Mouse (Mus musculus): ENCODE data around the gene Bex4. TPM values are rescaled to one million over a fixed set of nuclear protein-coding genes. Genes with fewer than 3 reads are reported as not detected.
A peak's percentile ranks its signal among the peaks of the same experiment; 100 is the strongest.

Bex4 gene
- polyA plus RNA-seq, 1 experiment, result 73.7 TPM

- no peak for TF ChIP-seq POLR2A (IDR thresholded peaks at IDR 0.05; ENCODE audit: borderline replicate concordance, extremely low read depth, insufficient read depth, insufficient read length, poor library complexity, severe bottlenecking)
- no peak for TF ChIP-seq CTCF (IDR thresholded peaks at IDR 0.05; ENCODE audit: borderline replicate concordance, extremely low read depth, insufficient read depth, insufficient read length)
- DNase-seq (ENCODE audit: low read depth), result no peak
These were observed 2.6 kb downstream of the Bex4 start for GRCm38 (mm10) chrX:136141385-136141784.

DNA sequence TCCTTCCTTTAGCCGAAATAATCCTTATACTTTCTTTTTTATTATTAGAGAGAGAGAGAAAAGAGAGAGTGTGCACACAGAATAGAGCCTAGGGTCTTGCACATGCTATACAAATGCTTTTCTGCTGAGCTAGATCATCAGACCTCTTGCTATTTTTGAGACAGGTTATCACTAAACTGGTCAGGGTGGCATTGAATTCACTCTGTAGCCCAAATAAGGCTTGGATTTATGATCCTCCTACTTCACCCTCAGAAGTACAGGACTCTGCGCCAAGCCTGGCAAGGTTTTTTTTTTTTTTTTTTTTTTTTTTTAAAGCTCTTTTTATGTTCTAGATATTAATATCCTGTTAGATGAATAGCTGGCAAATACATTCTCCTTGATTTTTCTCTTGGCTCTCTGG, 4.9 kb downstream of the Bex4 start:
- TF ChIP-seq CTCF (IDR thresholded peaks at IDR 0.05; ENCODE audit: borderline replicate concordance, extremely low read depth, insufficient read depth, insufficient read length) (no peak), POLR2A (IDR thresholded peaks at IDR 0.05; ENCODE audit: borderline replicate concordance, extremely low read depth, insufficient read depth, insufficient read length, poor library complexity, severe bottlenecking) (no peak)
- DNase-seq (ENCODE audit: low read depth), result no peak

DNA sequence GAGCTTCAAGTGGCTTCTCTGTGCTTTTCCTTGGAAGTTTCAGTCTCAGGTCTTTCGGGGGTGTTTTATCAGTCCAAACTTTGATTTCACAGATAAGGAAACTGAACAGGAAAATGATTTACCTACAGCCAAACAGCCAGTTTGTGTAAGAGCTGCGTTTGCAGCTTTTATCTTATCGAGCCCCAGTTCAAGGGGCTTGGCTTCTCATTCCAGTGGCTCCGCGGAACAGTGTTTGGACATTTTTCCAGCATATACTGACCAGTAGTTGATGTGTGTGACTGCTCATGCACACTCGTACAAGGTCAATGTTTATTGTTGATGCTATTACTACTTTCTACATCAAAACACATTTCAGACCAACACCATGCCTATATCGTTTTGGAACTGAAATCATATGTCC, 5.4 kb downstream of the Bex4 start:
- DNase-seq (ENCODE audit: low read depth), result no peak
- TF ChIP-seq POLR2A (IDR thresholded peaks at IDR 0.05; ENCODE audit: borderline replicate concordance, extremely low read depth, insufficient read depth, insufficient read length, poor library complexity, severe bottlenecking) (no peak), CTCF (IDR thresholded peaks at IDR 0.05; ENCODE audit: borderline replicate concordance, extremely low read depth, insufficient read depth, insufficient read length) (no peak)

DNA sequence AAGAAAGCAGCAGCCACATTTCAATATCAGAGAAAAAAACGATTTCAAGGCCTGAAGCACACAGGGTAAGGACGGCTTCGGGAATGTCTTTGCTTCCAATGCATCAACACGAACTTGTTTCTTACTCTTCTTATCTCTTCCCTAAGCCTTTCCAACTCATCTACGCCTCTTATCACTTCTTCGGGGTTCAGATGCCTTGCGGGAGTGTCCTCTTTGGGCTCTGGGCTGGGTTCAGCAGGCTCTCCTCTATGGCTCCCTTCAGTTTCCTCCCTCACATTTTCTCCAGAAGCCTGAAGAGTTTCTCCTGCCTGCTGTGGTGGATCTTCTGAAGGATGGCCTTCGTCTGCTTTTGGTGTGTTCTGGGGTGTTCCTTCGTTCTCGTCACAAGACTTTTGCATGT, 31.8 kb downstream of the Bex4 start:
- no peak for DNase-seq (ENCODE audit: low read depth)
- no peak for TF ChIP-seq CTCF (IDR thresholded peaks at IDR 0.05; ENCODE audit: borderline replicate concordance, extremely low read depth, insufficient read depth, insufficient read length)
- no peak for TF ChIP-seq POLR2A (IDR thresholded peaks at IDR 0.05; ENCODE audit: borderline replicate concordance, extremely low read depth, insufficient read depth, insufficient read length, poor library complexity, severe bottlenecking)

DNA sequence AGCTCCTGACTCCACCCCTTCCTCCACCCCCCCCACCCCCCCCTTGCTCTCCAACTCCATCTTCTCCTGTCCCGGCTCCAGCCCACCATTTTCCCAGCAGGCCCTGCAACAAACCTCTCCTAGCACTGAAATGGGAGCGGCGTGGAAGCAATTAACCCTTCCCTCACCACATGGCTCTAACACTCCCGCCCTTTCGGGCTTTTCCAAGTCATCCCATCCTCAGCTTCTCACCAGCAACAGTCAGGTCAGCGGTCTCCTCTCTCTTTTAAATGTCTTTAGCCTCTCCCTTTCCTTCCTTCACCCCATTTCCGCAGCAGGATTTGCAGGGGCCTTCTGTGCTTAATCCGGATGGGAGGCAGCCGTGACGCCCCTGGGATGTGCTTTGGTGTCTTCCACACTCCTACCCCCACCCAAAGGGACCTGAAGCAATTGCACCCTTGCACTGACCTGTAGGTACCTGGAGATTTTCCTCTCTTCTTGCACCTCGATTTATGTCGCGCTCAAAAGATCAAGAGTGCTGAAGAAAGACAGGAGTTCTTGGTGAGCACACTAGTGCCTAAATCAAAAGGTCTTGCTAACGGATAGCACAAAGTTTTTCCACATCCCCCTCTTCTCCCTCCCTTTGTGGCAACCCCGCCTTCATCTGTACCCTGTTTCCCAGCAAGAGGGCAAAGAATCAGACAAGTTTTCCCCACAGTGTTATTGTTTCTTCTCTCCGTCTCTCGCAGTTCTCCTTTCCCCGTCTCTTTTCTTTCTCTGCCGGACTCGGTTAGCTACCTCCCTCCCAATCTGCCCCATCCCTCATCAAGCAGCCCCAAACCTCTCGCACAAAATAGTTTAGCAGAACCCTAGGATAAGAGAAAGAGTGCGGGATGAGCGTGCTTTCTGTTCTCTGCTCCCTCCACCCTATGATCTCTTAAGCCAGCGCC, 32.7 kb downstream of the Bex4 start:
- DNase-seq (ENCODE audit: low read depth), result peak; percentile 90
- no peak for TF ChIP-seq CTCF (IDR thresholded peaks at IDR 0.05; ENCODE audit: borderline replicate concordance, extremely low read depth, insufficient read depth, insufficient read length)

DNA sequence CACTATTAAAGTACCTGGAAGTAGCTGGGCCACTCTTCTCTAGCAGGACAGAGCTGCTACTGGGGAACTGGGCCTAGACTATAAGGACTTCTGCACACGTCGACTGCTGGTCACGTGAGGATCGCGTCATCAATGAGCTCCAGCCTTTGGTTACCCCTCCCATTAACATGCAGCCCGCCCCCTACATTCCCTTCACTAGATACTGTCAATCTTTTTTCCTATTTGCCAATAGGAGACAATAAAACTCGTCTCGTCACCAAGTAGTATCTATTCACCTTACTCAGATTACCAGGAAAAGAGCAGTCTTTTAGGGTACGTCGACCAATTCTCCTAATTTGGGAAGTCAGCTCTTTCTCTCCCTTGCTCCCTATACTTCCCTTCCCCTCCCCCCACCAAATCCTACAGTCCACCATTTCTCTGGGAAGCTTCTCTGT, 33.3 kb downstream of the Bex4 start, which contains the start of gene Tceal8:
TSS of gene Tceal8 (minus strand) at position 225 of the 434 bp plus-strand sequence.
- peak; percentile 42; the same call in 1 of the 2 replicates for TF ChIP-seq POLR2A (IDR thresholded peaks at IDR 0.05; ENCODE audit: borderline replicate concordance, extremely low read depth, insufficient read depth, insufficient read length, poor library complexity, severe bottlenecking)
- no peak for TF ChIP-seq CTCF (IDR thresholded peaks at IDR 0.05; ENCODE audit: borderline replicate concordance, extremely low read depth, insufficient read depth, insufficient read length)
- peak; percentile 98 for DNase-seq (ENCODE audit: low read depth)

DNA sequence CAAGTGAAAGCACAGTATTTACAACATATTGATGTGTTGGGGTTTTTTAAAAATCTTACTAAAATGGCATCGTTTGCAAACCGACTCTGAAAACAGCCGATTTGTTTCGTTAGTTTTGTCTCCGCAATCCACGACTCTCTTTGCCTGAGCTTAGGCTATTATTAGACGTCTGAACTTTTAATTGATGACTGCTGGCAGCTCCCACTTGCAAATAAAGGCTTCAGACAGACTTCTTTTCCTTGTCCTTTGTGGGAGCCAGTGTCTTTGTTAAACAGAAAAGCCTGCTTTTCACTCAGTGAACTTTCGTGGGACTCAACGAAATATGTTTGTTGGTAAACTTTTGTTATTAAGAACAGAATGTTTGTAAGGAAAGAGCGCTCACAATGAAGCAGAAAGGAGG, 34.0 kb downstream of the Bex4 start:
- DNase-seq (ENCODE audit: low read depth), result peak; percentile 60
- TF ChIP-seq POLR2A (IDR thresholded peaks at IDR 0.05; ENCODE audit: borderline replicate concordance, extremely low read depth, insufficient read depth, insufficient read length, poor library complexity, severe bottlenecking) (no peak), CTCF (IDR thresholded peaks at IDR 0.05; ENCODE audit: borderline replicate concordance, extremely low read depth, insufficient read depth, insufficient read length) (no peak)

DNA sequence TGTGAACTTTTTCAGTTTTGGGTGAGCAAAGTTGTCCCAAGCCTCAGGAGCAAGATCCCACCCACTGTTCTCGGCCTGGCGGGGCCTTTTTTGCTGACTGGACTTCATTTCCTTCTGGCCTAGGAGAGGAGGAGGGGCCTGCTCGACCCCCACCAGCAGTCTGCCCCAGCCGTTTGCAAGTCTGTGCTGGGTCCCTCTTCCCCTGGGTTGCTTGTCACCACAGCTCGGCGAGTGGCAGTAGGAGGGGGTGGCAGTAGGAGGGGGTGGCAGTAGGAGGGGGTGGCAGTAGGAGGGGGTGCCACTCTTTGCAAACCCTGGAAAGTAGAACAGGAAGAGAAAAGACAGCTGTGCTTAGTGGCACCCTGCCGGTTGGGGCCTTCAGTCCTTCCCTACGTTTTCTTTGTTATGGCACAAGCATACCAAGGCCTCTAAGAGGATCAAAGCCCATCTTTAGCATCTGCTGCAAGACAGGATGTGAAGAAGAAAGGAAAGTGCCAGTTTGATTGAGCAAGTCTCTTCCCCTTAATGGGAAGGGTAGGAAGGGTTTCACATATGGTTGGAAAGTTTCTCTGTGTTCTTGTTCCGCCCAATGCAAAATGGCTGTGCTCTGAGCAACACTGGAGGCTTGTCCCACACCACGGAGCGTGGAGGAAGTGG, 42.2 kb downstream of the Bex4 start:
- peak; percentile 3 for DNase-seq (ENCODE audit: low read depth)
- TF ChIP-seq POLR2A (IDR thresholded peaks at IDR 0.05; ENCODE audit: borderline replicate concordance, extremely low read depth, insufficient read depth, insufficient read length, poor library complexity, severe bottlenecking) (no peak), CTCF (IDR thresholded peaks at IDR 0.05; ENCODE audit: borderline replicate concordance, extremely low read depth, insufficient read depth, insufficient read length) (no peak)

DNA sequence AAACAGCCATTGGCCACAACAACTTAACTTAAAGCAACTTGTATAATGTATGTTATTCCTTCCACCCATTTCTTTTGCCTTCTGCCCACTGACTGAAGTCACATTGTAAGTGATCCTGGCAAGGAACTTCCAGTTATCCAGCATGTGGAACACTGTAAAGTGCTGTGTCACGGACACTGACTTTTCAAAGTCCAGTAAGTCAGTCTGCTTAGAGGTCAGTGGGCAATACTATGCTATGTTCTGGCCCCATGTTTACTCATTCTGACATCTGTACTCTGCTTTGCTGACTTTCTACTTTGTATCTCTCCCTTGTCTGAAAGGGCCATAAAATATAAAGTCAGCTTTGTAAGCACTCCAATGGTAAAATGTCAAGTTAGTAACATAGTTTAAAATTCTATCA, 44.3 kb downstream of the Bex4 start:
- DNase-seq (ENCODE audit: low read depth), result no peak
- TF ChIP-seq CTCF (IDR thresholded peaks at IDR 0.05; ENCODE audit: borderline replicate concordance, extremely low read depth, insufficient read depth, insufficient read length) (no peak), POLR2A (IDR thresholded peaks at IDR 0.05; ENCODE audit: borderline replicate concordance, extremely low read depth, insufficient read depth, insufficient read length, poor library complexity, severe bottlenecking) (no peak)

Other genes starting within 250 kb of the Bex4 start
- 130 and 147 TPM in 2 replicates for gene Arxes2, start 145.2 kb upstream of the Bex4 start, polyA plus RNA-seq (2012; rRNA removed)
- 22.5 and 43.7 TPM in 2 replicates for gene Arxes1, start 105.6 kb upstream of the Bex4 start, polyA plus RNA-seq (2012; rRNA removed)
- 294 and 337 TPM in 2 replicates for gene Bex2, start 70.8 kb upstream of the Bex4 start, polyA plus RNA-seq (2012; rRNA removed)
- 0.07 and 0.09 TPM in 2 replicates for gene Nxf3, start 53.7 kb upstream of the Bex4 start, polyA plus RNA-seq (2012; rRNA removed)
- 76.5 and 80.0 TPM in 2 replicates for gene Tceal8, start 33.3 kb downstream of the Bex4 start, polyA plus RNA-seq (2012; rRNA removed)
- gene Tceal5, start 64.9 kb downstream of the Bex4 start, polyA plus RNA-seq (2012; rRNA removed), result 17.9 and 34.9 TPM in 2 replicates
- gene Tceal7, start 75.8 kb downstream of the Bex4 start, polyA plus RNA-seq (2012; rRNA removed), result 1.3 and 1.5 TPM in 2 replicates
- gene Bex1, start 76.5 kb downstream of the Bex4 start, polyA plus RNA-seq (2012; rRNA removed), result 157 and 187 TPM in 2 replicates
- 194 and 222 TPM in 2 replicates for gene Tceal9, start 106.1 kb downstream of the Bex4 start, polyA plus RNA-seq (2012; rRNA removed)
- gene Bex3, start 131.3 kb downstream of the Bex4 start, polyA plus RNA-seq (2012; rRNA removed), result 619 and 631 TPM in 2 replicates